1 mouse cellular context compared by ENCODE assay signal in the genomic region with DNA sequence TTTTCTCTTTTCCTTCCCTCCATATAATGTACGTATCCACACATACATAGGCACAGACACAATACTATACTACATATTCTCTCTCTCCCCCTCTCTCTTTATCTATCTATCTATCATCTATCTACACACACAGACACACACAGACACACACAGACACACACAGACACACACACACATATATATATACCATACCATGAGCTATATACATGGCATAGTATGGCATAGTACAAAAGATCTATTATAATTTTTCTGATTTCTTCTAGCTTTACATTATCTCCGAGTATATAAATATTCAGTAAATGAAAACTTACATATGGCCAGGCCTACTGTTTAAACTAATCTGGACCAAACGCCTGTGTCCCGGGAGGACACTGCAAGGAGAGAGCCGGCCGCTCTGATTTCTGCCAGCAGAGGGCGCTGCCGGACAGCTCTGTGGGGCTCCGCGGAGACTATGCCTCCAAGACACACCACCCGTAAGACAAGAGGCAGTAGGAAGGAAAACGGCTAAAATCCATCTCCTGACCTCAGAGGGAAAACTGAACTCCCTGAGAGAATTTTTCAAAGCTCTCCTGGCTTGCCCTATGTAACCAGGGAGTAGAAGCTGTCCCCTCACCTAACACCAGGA.
TF ChIP-seq lines count a peak whose summit lies in the region.

No protein-coding gene starts in this region.

TF ChIP-seq in CH12.LX, 34 proteins besides CTCF, POLR2A, EP300 and RAD21:
- TF ChIP-seq JUN (IDR thresholded peaks at IDR 0.05; ENCODE audit: insufficient read depth, low read depth, low read length) (no peak), E2F4 (IDR thresholded peaks at IDR 0.05; ENCODE audit: insufficient replicate concordance, low read depth, low read length) (no peak), ZC3H11A (IDR thresholded peaks at IDR 0.05; ENCODE audit: low read depth, low read length) (peak; percentile 30; the same call in 1 of the 2 replicates), ZKSCAN1 (IDR thresholded peaks at IDR 0.05; ENCODE audit: borderline replicate concordance, low read depth, low read length) (no peak), GABPA (IDR thresholded peaks at IDR 0.05; ENCODE audit: insufficient replicate concordance, low read depth, low read length) (no peak), RCOR1 (conservative IDR thresholded peaks at IDR 0.05; ENCODE audit: low read depth, low read length) (no peak), IRF4 (IDR thresholded peaks at IDR 0.05; ENCODE audit: low read depth, low read length) (no peak), MAFK (IDR thresholded peaks at IDR 0.05; ENCODE audit: insufficient replicate concordance, low read length) (no peak), SMC3 (IDR thresholded peaks at IDR 0.05; ENCODE audit: low read depth, low read length) (peak; percentile 89)
